9 mouse cellular contexts compared by ENCODE assay signal in the genomic region with DNA sequence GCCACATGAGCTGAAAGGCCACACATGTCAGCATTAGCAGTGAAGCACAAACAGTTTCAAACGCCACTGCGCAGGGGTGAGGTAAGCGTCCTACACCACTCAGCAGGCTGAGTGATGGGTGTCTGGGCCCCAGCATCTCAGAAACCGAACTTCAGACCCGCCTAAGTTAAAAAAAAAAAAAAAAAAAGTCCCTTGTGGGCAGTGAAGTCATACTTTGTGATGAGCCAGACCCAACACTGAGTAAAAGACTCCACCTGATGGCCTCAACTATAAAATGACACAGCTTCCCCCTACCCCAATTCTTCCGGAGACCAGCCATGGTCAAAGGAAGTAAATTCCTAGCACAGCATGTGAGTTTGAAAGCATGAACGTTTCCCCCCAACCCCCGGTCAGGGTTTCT. TPM values are rescaled to one million over a fixed set of nuclear protein-coding genes. Genes with fewer than 3 reads are reported as not detected.
DNase-seq lines count a peak whose midpoint lies in the region; ATAC-seq and TF ChIP-seq lines count a peak whose summit lies in the region.
"Had no signal": no experiment of that assay in that cellular context is flagged by ENCODE, and none has a peak within 500 bp of the region (broad histone marks: within the 10 kb centered on the region; RNA-seq: fewer than 3 reads in every experiment).

No protein-coding gene starts in this region.

- ATAC-seq in kidney, embryonic 16.5 days (ENCODE audit: low FRiP score, low TSS enrichment), result no peak
- ATAC-seq in embryonic facial prominence, embryonic 12.5 days (ENCODE audit: insufficient number of reproducible peaks, insufficient read depth, low FRiP score, low TSS enrichment), result no peak
- ATAC-seq in intestine, postnatal 0 days, result no peak
- no peak for ATAC-seq in neural tube, embryonic 13.5 days (ENCODE audit: low read depth)

- peaks cover 41% of the 10 kb centered on the region for H3K36me3 ChIP-seq in kidney, embryonic 16.5 days (ENCODE audit: insufficient read depth, low read length)
- peaks cover 42% of the 10 kb centered on the region for H3K36me3 ChIP-seq in embryonic facial prominence, embryonic 12.5 days
- H3K36me3 ChIP-seq in intestine, postnatal 0 days (ENCODE audit: control insufficient read depth, insufficient read depth), result peaks cover 38% of the 10 kb centered on the region; the same call in 1 of the 2 replicates
- H3K36me3 ChIP-seq in neural tube, embryonic 13.5 days, result peaks cover 46% of the 10 kb centered on the region

- H3K4me2 ChIP-seq in kidney, embryonic 16.5 days (replicated peaks; ENCODE audit: low read depth, low read length), result peak overlapping the region; percentile 96
- peak overlapping the region; percentile 91 for H3K4me2 ChIP-seq in embryonic facial prominence, embryonic 12.5 days (replicated peaks)
- H3K4me2 ChIP-seq in intestine, postnatal 0 days (replicated peaks; ENCODE audit: low read depth), result peak overlapping the region; percentile 87; the same call in 1 of the 2 replicates
- peak overlapping the region; percentile 95 for H3K4me2 ChIP-seq in neural tube, embryonic 13.5 days

- 48% methylated on average over 8 of the region's 8 CpGs for WGBS in kidney, embryonic 16.5 days
- 54% methylated on average over 8 of the region's 8 CpGs for WGBS in embryonic facial prominence, embryonic 12.5 days
- 29% methylated on average over 8 of the region's 8 CpGs for WGBS in intestine, postnatal 0 days
- WGBS in neural tube, embryonic 13.5 days, result 52% methylated on average over 8 of the region's 8 CpGs

- H3K27ac ChIP-seq in kidney, embryonic 16.5 days (ENCODE audit: low read length), result no peak overlapping the region
- no peak overlapping the region for H3K27ac ChIP-seq in embryonic facial prominence, embryonic 12.5 days
- H3K27ac ChIP-seq in intestine, postnatal 0 days (ENCODE audit: low read depth, low read length), result no peak overlapping the region
- no peak overlapping the region for H3K27ac ChIP-seq in neural tube, embryonic 13.5 days (replicated peaks)
- H3K27ac ChIP-seq: layer of hippocampus, adult 2 months had no signal

- H3K9ac ChIP-seq in kidney, embryonic 16.5 days (replicated peaks; ENCODE audit: low read length), result peak overlapping the region; percentile 93
- no peak overlapping the region for H3K9ac ChIP-seq in embryonic facial prominence, embryonic 12.5 days
- H3K9ac ChIP-seq in intestine, postnatal 0 days (ENCODE audit: low read depth, low read length), result 0 out of 2 replicates have a peak overlapping the region, but pooled peaks have one; percentile 26
- H3K9ac ChIP-seq in neural tube, embryonic 13.5 days, result peak overlapping the region; percentile 85

- no peak for TF ChIP-seq CTCF in intestine, postnatal 0 days (IDR thresholded peaks at IDR 0.05; ENCODE audit: low read depth)

- no peaks in the 10 kb centered on the region for H3K9me3 ChIP-seq in kidney, embryonic 16.5 days (ENCODE audit: low read length)
- H3K9me3 ChIP-seq in embryonic facial prominence, embryonic 12.5 days, result no peaks in the 10 kb centered on the region
- no peaks in the 10 kb centered on the region for H3K9me3 ChIP-seq in intestine, postnatal 0 days (ENCODE audit: control insufficient read depth)
- no peaks in the 10 kb centered on the region for H3K9me3 ChIP-seq in neural tube, embryonic 13.5 days

- H3K4me3 ChIP-seq in kidney, embryonic 16.5 days (ENCODE audit: low read length), result peak overlapping the region; percentile 90
- H3K4me3 ChIP-seq in embryonic facial prominence, embryonic 12.5 days, result peak overlapping the region; percentile 83
- peak overlapping the region; percentile 67; the same call in 1 of the 2 replicates for H3K4me3 ChIP-seq in intestine, postnatal 0 days (ENCODE audit: low read depth, low read length)
- peak overlapping the region; percentile 52 for H3K4me3 ChIP-seq in neural tube, embryonic 13.5 days

- DNase-seq in kidney, adult 11 months, result no peak
- DNase-seq in layer of hippocampus, postnatal 36 days, result no peak
- no peak for DNase-seq in thymus, postnatal 0 days (ENCODE audit: low spot score)
- no peak for DNase-seq in spleen, adult 12 weeks (ENCODE audit: low spot score)

- peaks cover 34% of the 10 kb centered on the region for H3K4me1 ChIP-seq in kidney, embryonic 16.5 days (ENCODE audit: insufficient read depth, low read length)
- peaks cover 31% of the 10 kb centered on the region for H3K4me1 ChIP-seq in embryonic facial prominence, embryonic 12.5 days
- H3K4me1 ChIP-seq in intestine, postnatal 0 days (replicated peaks; ENCODE audit: control insufficient read depth, insufficient read depth, low read length), result no peaks in the 10 kb centered on the region
- peaks cover 45% of the 10 kb centered on the region for H3K4me1 ChIP-seq in neural tube, embryonic 13.5 days (replicated peaks)

- H3K27me3 ChIP-seq in kidney, embryonic 16.5 days (ENCODE audit: insufficient read depth, low read length), result no peaks in the 10 kb centered on the region
- no peaks in the 10 kb centered on the region for H3K27me3 ChIP-seq in embryonic facial prominence, embryonic 12.5 days
- H3K27me3 ChIP-seq in intestine, postnatal 0 days (replicated peaks; ENCODE audit: control insufficient read depth, insufficient read depth, low read length), result no peaks in the 10 kb centered on the region
- H3K27me3 ChIP-seq in neural tube, embryonic 13.5 days, result no peaks in the 10 kb centered on the region

RNA-seq across cellular contexts. Expression of gene Arpc5l, which starts 2.0 kb away (rescaled TPM):
- 114 and 119 TPM in 2 replicates for polyA plus RNA-seq in kidney, embryonic 16.5 days (2015; fragmentation: Nextera tagmentation; extraction: Ambion mirVana)
- 120 and 122 TPM in 2 replicates for polyA plus RNA-seq in embryonic facial prominence, embryonic 12.5 days (2016; fragmentation: Nextera tagmentation; extraction: Ambion mirVana)
- 68.3 and 73.3 TPM in 2 replicates for polyA plus RNA-seq in intestine, postnatal 0 days (2015; fragmentation: Nextera tagmentation; extraction: Ambion mirVana)
- polyA plus RNA-seq in neural tube, embryonic 13.5 days (2015; fragmentation: Nextera tagmentation; extraction: Ambion mirVana), result 137 and 154 TPM in 2 replicates
- 100 to 1,000 TPM in 1 of 2 experiments, 10 to 100 TPM in 1; 92.9 to 106 TPM for total RNA-seq in layer of hippocampus, postnatal 36 days (2021)
- polyA plus RNA-seq in thymus, postnatal 0 days (2015; fragmentation: Nextera tagmentation; extraction: Ambion mirVana), result 185 and 199 TPM in 2 replicates

RNA-seq across cellular contexts. Expression of gene Rpl35, which starts 2.3 kb away (rescaled TPM):
- polyA plus RNA-seq in kidney, embryonic 16.5 days (2015; fragmentation: Nextera tagmentation; extraction: Ambion mirVana), result 768 and 780 TPM in 2 replicates
- 1,101 and 1,116 TPM in 2 replicates for polyA plus RNA-seq in embryonic facial prominence, embryonic 12.5 days (2016; fragmentation: Nextera tagmentation; extraction: Ambion mirVana)
- polyA plus RNA-seq in intestine, postnatal 0 days (2015; fragmentation: Nextera tagmentation; extraction: Ambion mirVana), result 585 and 607 TPM in 2 replicates
- 752 and 755 TPM in 2 replicates for polyA plus RNA-seq in neural tube, embryonic 13.5 days (2015; fragmentation: Nextera tagmentation; extraction: Ambion mirVana)
- 100 to 1,000 TPM; 261 to 262 TPM for total RNA-seq in layer of hippocampus, postnatal 36 days (2021)
- 1,431 and 1,509 TPM in 2 replicates for polyA plus RNA-seq in thymus, postnatal 0 days (2015; fragmentation: Nextera tagmentation; extraction: Ambion mirVana)

RNA-seq across cellular contexts. Expression of gene Wdr38, which starts 5.8 kb away (rescaled TPM):
- 1.2 and 1.7 TPM in 2 replicates for polyA plus RNA-seq in kidney, embryonic 16.5 days (2015; fragmentation: Nextera tagmentation; extraction: Ambion mirVana)
- 1.9 and 2.1 TPM in 2 replicates for polyA plus RNA-seq in embryonic facial prominence, embryonic 12.5 days (2016; fragmentation: Nextera tagmentation; extraction: Ambion mirVana)
- 0.47 and 0.78 TPM in 2 replicates for polyA plus RNA-seq in intestine, postnatal 0 days (2015; fragmentation: Nextera tagmentation; extraction: Ambion mirVana)
- polyA plus RNA-seq in neural tube, embryonic 13.5 days (2015; fragmentation: Nextera tagmentation; extraction: Ambion mirVana), result 1.9 and 2.1 TPM in 2 replicates
- under 1 TPM; 0.51 to 0.65 TPM for total RNA-seq in layer of hippocampus, postnatal 36 days (2021)
- 2.6 and 3.0 TPM in 2 replicates for polyA plus RNA-seq in thymus, postnatal 0 days (2015; fragmentation: Nextera tagmentation; extraction: Ambion mirVana)
